Mouse (Mus musculus) fibroblast of lung, adult 2 months (primary cell): Measurements from ENCODE around the gene Cbx2.
A peak's percentile ranks its signal among the peaks of the same experiment; 100 is the strongest.

ENCODE experiments used
- DNase-seq: peaks from one replicate; pipeline ENCODE4 v3.0.0-alpha.2; 2011; ENCODE audit warnings: low read depth

Gene Cbx2

GRCm38 (mm10) chr11:119017506-119017905 lies 5.3 kb upstream of the Cbx2 start:
- no peak for DNase-seq

- peak; percentile 61 for DNase-seq
Measured at GRCm38 (mm10) chr11:119021180-119021579, 1.6 kb upstream of the Cbx2 start.

DNA sequence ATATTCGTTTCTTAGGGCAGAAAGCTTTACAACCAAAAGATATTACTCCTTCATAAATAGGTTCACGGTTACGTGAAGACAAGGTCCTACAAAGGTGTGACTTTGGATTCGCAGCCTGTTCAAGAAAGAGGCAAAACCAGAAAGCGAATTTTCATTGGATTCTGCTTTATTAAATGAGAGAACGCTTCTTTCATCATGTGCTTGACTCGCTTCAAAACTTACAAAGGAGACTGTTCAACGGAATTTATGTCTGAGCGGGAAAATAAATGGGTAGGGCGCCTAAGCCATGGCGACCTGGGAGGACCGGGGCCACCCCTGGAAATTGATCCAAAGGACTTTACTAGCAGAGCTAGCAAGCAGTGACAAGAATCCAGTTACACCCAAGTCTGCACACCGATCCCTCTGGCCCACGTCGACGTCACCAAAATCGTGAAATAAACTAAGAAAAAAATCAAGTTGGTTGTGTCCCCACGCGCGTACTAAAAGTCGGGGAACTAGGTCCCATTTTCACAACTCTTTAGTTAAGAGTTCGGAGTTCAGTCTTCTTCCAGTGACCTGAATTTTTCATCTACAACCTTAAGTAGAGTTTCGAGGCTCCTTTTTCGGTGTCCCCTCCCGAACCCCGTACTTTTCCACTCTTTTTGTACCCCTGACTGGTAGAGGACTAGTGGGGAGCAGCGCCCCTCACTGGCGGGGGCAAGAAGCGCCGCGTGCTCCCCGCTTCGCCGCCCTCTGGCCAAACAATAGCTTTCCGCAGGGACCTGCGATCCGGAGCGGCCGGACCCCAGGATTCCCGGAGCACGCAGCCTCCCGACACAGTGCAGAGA lies 481 bp upstream of the Cbx2 start:
- no peak for DNase-seq

- DNase-seq, result no peak
Measured at GRCm38 (mm10) chr11:119023616-119023980, 836 bp downstream of the Cbx2 start.

DNA sequence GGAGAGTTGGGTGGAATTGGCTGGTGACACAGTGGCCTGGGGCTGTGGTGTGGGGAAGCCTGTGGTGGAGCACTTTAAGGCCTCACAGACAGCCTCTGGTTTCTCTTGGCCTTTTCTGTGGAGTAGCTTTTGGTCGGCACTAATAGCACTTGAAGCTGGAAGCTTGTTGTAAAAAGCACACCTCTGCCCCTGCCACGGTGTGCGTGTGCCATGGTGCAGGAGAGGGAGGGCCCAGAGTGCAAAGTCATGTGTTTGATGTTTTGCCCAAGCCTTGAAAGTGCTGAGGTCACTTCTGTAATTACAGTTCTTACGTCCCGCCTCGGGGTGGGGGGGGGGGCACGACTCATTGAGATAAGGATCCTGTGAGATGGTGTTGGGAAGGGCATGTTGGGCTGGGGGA lies 1.5 kb downstream of the Cbx2 start:
- DNase-seq, result no peak

DNA sequence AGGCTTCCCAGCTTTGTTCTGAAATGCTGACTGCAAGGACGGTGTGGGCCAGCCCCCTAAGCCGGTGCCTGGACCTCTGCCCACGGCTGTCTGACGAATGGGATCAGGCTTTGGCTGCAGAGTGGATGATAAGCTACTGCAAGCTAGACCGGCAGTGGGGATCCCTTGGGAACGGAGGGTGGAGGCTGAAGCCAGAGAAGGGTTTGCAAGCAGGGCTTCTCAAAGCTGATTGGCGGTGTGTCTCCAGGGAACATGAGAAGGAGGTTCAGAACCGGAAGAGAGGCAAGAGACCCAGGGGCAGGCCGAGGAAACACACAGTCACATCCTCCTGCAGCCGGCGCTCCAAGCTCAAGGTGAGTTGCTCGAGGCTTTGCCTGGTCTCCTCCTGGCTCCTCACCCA lies 3.4 kb downstream of the Cbx2 start:
- DNase-seq, result no peak

DNA sequence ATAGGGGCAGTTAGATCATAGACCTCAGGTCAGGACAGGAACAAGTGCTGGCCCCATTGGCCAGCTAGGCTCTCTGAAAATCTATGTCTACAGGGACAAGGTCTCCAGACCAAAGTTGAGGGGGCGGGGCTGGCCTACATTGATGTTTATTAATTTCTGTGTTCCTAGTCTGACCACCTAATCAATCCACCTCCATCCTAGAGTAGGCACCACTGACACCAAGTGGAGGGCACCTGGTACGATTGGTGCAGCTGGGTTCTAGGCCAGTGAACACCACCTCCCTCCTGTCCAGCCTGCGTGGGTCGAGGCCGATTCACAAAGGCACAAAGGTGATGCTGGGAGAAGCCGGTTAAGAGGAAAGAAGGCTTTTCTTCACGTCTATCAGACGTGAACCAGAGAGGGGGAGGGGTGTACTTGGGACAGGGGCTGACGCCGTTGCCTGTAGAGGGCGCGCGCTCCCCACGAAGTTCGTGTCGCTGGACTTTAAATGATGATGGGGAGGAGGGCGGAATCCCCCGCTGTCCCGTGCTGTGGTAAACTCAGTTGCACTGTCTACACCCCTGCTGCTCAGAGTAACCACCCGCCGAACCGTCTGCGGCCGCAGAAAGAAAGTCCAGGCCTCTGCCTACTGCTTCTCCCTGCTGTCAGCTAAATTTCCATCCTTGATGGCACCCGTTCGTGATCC lies 11.3 kb downstream of the Cbx2 start:
- DNase-seq, result no peak

- DNase-seq, result no peak
Measured at GRCm38 (mm10) chr11:119034635-119035034, 11.9 kb downstream of the Cbx2 start.

DNA sequence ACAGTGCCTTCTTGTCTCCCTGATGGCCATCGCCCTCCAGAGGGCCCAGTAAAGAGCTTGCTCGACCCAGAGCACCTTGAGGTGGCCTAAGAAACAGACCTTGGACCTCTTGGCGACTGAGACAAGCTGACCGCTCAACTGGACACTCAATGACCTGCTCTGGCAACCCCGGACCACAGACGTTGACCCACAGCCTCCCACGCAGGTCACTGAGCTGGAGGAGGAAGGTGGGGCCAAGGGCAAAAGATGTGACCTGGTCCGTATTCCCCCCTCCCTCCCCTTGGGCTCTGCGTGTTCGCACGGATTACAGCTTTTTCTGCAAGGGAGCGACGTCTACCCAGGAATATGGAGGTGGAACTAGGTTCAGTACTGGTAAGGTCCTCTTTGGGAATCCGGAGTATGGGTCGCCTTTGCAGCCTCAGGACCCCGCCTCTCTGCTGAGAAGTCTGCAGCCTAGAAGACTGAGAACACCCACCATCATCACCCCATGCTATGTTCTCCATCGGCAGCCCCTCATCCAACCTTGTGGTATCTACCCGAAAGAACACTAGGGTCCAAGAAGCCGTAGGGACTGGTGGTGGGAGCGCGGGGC lies 12.4 kb downstream of the Cbx2 start:
- DNase-seq, result no peak

- DNase-seq, result no peak
Measured at GRCm38 (mm10) chr11:119035686-119036165, 13.0 kb downstream of the Cbx2 start.

GRCm38 (mm10) chr11:119036447-119036846 lies 13.7 kb downstream of the Cbx2 start:
- DNase-seq, result no peak

DNA sequence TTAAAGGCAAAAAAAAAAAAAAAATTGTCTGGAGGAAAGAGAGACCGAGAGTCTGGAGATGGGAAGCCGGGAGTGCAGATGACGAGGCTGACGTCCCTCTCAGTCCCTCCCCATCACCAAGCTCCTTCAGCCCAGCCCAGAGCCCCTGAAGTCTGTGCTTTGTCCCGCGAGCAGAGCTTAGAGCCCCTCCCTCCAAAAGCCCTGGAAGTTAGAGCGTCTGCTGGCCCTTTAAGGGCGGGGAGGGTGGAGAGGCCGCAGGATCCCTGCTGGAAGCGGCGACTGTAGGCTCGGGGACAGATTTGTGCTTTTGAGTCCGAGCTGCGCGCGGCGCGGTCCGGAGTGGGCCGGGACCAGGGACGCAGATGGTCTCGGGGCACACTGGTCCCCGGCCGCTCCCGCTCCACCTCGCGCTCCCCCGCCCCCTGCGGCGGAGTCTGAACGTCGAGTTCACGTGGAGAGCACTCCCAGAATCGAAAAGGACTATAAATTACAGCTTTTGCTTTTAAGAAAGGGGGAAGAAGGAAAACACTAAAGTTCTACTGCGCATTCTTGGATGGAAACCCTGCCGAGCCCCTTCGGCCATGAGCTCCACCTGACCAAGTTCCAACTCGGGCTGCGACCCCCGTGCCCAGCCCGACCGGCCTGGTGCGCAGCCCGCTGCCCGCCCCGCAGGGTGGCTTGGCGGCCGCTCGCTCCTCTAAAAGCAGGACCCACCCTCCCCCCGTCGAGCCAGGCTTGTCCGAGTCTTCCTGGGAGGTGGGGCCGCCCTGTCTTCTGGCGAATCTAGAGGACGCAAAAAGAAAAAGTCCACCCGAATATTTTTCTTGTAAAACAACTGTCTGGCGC lies 14.4 kb downstream of the Cbx2 start:
- DNase-seq, result no peak

DNA sequence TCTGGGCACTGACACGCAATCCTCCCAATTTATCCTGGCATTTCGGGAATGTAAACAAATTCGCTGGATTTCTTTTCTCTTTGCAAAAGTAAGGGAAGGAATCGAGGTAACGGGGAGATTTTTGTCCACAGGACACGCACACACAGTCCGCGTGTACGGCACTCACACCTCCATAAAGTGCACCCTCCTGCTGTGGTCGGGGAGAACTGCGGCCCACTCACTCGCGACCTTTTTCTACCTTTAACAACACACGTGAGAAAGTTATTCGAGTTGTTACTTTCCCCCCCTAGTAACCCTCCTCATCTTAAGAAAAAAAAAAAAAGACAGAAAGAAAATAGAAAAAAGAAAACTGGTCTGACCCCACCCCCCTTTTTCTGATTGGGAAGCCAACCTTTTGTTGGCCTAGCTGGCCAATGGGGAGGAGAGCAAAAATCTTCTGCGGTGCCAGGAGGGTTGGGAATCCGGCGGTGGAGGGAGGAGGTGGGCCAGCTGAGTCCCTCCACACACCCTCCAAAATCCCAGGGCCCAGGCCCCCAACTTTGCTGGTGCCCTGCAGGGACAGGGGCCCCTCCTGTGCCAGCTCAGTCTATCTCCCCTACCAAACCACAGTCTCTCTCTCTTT lies 15.1 kb downstream of the Cbx2 start:
- no peak for DNase-seq

- DNase-seq, result no peak
Measured at GRCm38 (mm10) chr11:119038744-119039484, 16.2 kb downstream of the Cbx2 start.

GRCm38 (mm10) chr11:119039732-119040512 lies 17.2 kb downstream of the Cbx2 start:
- DNase-seq, result no peak

GRCm38 (mm10) chr11:119040600-119041324 lies 18.0 kb downstream of the Cbx2 start, which contains the start of gene Cbx8:
Gene Cbx8, minus strand, starts transcription at chr11:119040969.
- DNase-seq, result peak; percentile 98

GRCm38 (mm10) chr11:119041325-119041716 lies 18.6 kb downstream of the Cbx2 start:
- DNase-seq, result no peak

- no peak for DNase-seq
Measured at GRCm38 (mm10) chr11:119041750-119042465, 19.1 kb downstream of the Cbx2 start.
